Mouse (Mus musculus): Measurements from ENCODE around the gene Ccdc187. TPM values are rescaled to one million over a fixed set of nuclear protein-coding genes. Genes with fewer than 3 reads are reported as not detected.
A peak's percentile ranks its signal among the peaks of the same experiment; 100 is the strongest.

Gene Ccdc187
- polyA plus RNA-seq, 2 experiments: 0.03 to 0.26 TPM

GRCm38 (mm10) chr2:26240841-26241240 lies 53.5 kb downstream of the Ccdc187 start:
- no peak overlapping the region for H3K9ac ChIP-seq (ENCODE audit: low read depth, low read length, severe bottlenecking)
- no peak overlapping the region for H3K27ac ChIP-seq (replicated peaks; ENCODE audit: low read depth, low read length)
- H3K36me3 ChIP-seq (ENCODE audit: control insufficient read depth, insufficient read depth, low read length): no peaks in the 10 kb centered on the region
- TF ChIP-seq POLR2A (IDR thresholded peaks at IDR 0.05; ENCODE audit: borderline replicate concordance, extremely low read depth, insufficient read depth, insufficient read length): no peak
- H3K4me3 ChIP-seq (replicated peaks; ENCODE audit: low read length): no peak overlapping the region
- ATAC-seq (ENCODE audit: low FRiP score, low read depth): no peak
- H3K27me3 ChIP-seq (ENCODE audit: control insufficient read depth, insufficient read depth, low read length): no peaks in the 10 kb centered on the region
- H3K9me3 ChIP-seq (ENCODE audit: control insufficient read depth, low read length): no peaks in the 10 kb centered on the region
- no peak for DNase-seq (ENCODE audit: low spot score)
- 34% methylated on average over 3 of the region's 3 CpGs for WGBS
- peaks cover 19% of the 10 kb centered on the region for H3K4me1 ChIP-seq (ENCODE audit: control insufficient read depth, insufficient read depth, low read length)
- H3K4me2 ChIP-seq (replicated peaks; ENCODE audit: low read depth, low read length, severe bottlenecking): no peak overlapping the region

GRCm38 (mm10) chr2:26240330-26240729 lies 54.0 kb downstream of the Ccdc187 start:
- DNase-seq (ENCODE audit: low spot score) (no peak), ATAC-seq (ENCODE audit: low FRiP score, low read depth) (no peak)
- Histone ChIP-seq H3K36me3 (ENCODE audit: control insufficient read depth, insufficient read depth, low read length) (no peaks in the 10 kb centered on the region), H3K4me2 (replicated peaks; ENCODE audit: low read depth, low read length, severe bottlenecking) (no peak overlapping the region), H3K27ac (replicated peaks; ENCODE audit: low read depth, low read length) (no peak overlapping the region), H3K4me3 (replicated peaks; ENCODE audit: low read length) (no peak overlapping the region), H3K27me3 (ENCODE audit: control insufficient read depth, insufficient read depth, low read length) (no peaks in the 10 kb centered on the region), H3K9me3 (ENCODE audit: control insufficient read depth, low read length) (no peaks in the 10 kb centered on the region), H3K4me1 (ENCODE audit: control insufficient read depth, insufficient read depth, low read length) (peaks cover 19% of the 10 kb centered on the region), H3K9ac (ENCODE audit: low read depth, low read length, severe bottlenecking) (no peak overlapping the region)
- no peak for TF ChIP-seq POLR2A (IDR thresholded peaks at IDR 0.05; ENCODE audit: borderline replicate concordance, extremely low read depth, insufficient read depth, insufficient read length)
- WGBS: 26% methylated on average over 9 of the region's 9 CpGs

- Histone ChIP-seq H3K27me3 (ENCODE audit: control insufficient read depth, insufficient read depth, low read length) (no peaks in the 10 kb centered on the region), H3K4me3 (replicated peaks; ENCODE audit: low read length) (peak within 1 kb of the TSS; percentile 89), H3K4me1 (ENCODE audit: control insufficient read depth, insufficient read depth, low read length) (peaks cover 19% of the 10 kb centered on the region), H3K9ac (ENCODE audit: low read depth, low read length, severe bottlenecking) (peak within 1 kb of the TSS; percentile 75), H3K27ac (replicated peaks; ENCODE audit: low read depth, low read length) (peak within 1 kb of the TSS; percentile 61; the same call in 1 of the 2 replicates), H3K36me3 (ENCODE audit: control insufficient read depth, insufficient read depth, low read length) (no peaks in the 10 kb centered on the region), H3K9me3 (ENCODE audit: control insufficient read depth, low read length) (no peaks in the 10 kb centered on the region), H3K4me2 (replicated peaks; ENCODE audit: low read depth, low read length, severe bottlenecking) (peak within 1 kb of the TSS; percentile 85)
- 0 out of 2 replicates have a peak, but pooled peaks have one; percentile 32 for TF ChIP-seq POLR2A (IDR thresholded peaks at IDR 0.05; ENCODE audit: borderline replicate concordance, extremely low read depth, insufficient read depth, insufficient read length)
- ATAC-seq (ENCODE audit: low FRiP score, low read depth) (peak; percentile 89), DNase-seq (ENCODE audit: low spot score) (peak; percentile 95)
- WGBS: under 1% methylated on average over 36 of the region's 36 CpGs
Measured at GRCm38 (mm10) chr2:26237290-26237782, 57.0 kb downstream of the Ccdc187 start, which contains the start of gene Qsox2. Qsox2 (minus strand) TSS chr2:26237525.

GRCm38 (mm10) chr2:26236681-26237289 lies 57.6 kb downstream of the Ccdc187 start:
- DNase-seq (ENCODE audit: low spot score) (no peak), ATAC-seq (ENCODE audit: low FRiP score, low read depth) (peak; percentile 53)
- H3K4me3 ChIP-seq (replicated peaks; ENCODE audit: low read length): peak overlapping the region; percentile 89
- H3K4me1 ChIP-seq (ENCODE audit: control insufficient read depth, insufficient read depth, low read length): peaks cover 19% of the 10 kb centered on the region
- H3K36me3 ChIP-seq (ENCODE audit: control insufficient read depth, insufficient read depth, low read length): no peaks in the 10 kb centered on the region
- H3K27ac ChIP-seq (replicated peaks; ENCODE audit: low read depth, low read length): peak overlapping the region; percentile 61; the same call in 1 of the 2 replicates
- H3K27me3 ChIP-seq (ENCODE audit: control insufficient read depth, insufficient read depth, low read length): no peaks in the 10 kb centered on the region
- no peaks in the 10 kb centered on the region for H3K9me3 ChIP-seq (ENCODE audit: control insufficient read depth, low read length)
- peak overlapping the region; percentile 75 for H3K9ac ChIP-seq (ENCODE audit: low read depth, low read length, severe bottlenecking)
- under 1% methylated on average over 44 of the region's 51 CpGs for WGBS
- TF ChIP-seq POLR2A (IDR thresholded peaks at IDR 0.05; ENCODE audit: borderline replicate concordance, extremely low read depth, insufficient read depth, insufficient read length): no peak
- peak overlapping the region; percentile 85 for H3K4me2 ChIP-seq (replicated peaks; ENCODE audit: low read depth, low read length, severe bottlenecking)

- Histone ChIP-seq H3K36me3 (ENCODE audit: control insufficient read depth, insufficient read depth, low read length) (no peaks in the 10 kb centered on the region), H3K27ac (replicated peaks; ENCODE audit: low read depth, low read length) (no peak overlapping the region), H3K4me2 (replicated peaks; ENCODE audit: low read depth, low read length, severe bottlenecking) (no peak overlapping the region), H3K4me3 (replicated peaks; ENCODE audit: low read length) (no peak overlapping the region), H3K4me1 (ENCODE audit: control insufficient read depth, insufficient read depth, low read length) (peaks cover 8% of the 10 kb centered on the region), H3K9ac (ENCODE audit: low read depth, low read length, severe bottlenecking) (no peak overlapping the region), H3K9me3 (ENCODE audit: control insufficient read depth, low read length) (no peaks in the 10 kb centered on the region), H3K27me3 (ENCODE audit: control insufficient read depth, insufficient read depth, low read length) (no peaks in the 10 kb centered on the region)
- ATAC-seq (ENCODE audit: low FRiP score, low read depth) (no peak), DNase-seq (ENCODE audit: low spot score) (no peak)
- 84% methylated on average over 2 of the region's 2 CpGs for WGBS
- no peak for TF ChIP-seq POLR2A (IDR thresholded peaks at IDR 0.05; ENCODE audit: borderline replicate concordance, extremely low read depth, insufficient read depth, insufficient read length)
Measured at GRCm38 (mm10) chr2:26234771-26235170, 59.6 kb downstream of the Ccdc187 start.
